Mouse (Mus musculus): Measurements from ENCODE around the gene Gm20605. TPM values are rescaled to one million over a fixed set of nuclear protein-coding genes. Genes with fewer than 3 reads are reported as not detected.
A peak's percentile ranks its signal among the peaks of the same experiment; 100 is the strongest.

Gene Gm20605
- polyA plus RNA-seq, 1 experiment from 2014 or later = 11.6 TPM

DNA sequence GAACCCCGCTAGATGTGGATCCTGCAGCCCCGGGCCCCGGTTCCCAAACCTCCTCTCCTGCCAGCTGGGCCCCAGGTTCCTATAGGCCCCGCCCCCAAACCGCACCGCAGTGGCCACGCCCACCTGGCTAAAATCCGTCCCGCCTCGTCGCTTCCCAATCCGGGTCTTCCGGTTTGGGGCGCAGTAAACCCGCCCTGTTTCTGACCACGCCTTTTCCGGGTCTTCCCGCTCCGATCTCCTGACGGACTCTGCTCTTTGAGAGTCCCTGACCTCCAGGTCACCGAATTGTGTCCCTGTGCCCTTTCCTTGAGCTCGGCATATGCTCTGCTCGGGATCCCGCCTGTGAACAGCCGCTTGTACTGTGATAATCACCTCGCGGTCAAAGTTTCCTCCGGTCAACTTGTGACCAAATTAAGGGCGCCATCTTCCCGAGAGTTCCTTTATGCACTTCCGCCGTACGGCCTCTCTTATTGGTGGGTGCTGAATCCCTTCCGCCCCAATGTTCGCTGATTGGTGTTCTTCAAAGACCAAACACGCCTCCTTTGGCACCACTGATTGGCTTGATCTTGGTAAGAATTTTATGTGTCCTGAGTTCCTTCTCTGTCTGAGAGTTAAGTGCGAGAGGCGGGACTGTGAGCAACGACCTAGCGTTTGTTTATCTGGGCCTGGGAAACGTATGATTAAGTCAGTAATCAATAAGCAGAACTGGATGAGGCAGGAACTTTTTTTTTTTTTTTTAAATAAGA lies 28.2 kb upstream of the Gm20605 start, which contains the start of gene Mospd3:
Gene Mospd3 (minus strand): TSS at position 440 of the 746 bp plus-strand sequence.
- Histone ChIP-seq H3K36me3 (ENCODE audit: insufficient read depth, low read length) (no peaks in the 10 kb centered on the region), H3K4me2 (replicated peaks; ENCODE audit: low read depth, low read length) (peak within 1 kb of the TSS; percentile 93), H3K27me3 (replicated peaks; ENCODE audit: insufficient read depth, low read length) (no peaks in the 10 kb centered on the region), H3K4me1 (ENCODE audit: insufficient read depth, low read depth, low read length) (peaks cover 5% of the 10 kb centered on the region), H3K9ac (replicated peaks; ENCODE audit: low read depth) (peak within 1 kb of the TSS; percentile 70), H3K4me3 (ENCODE audit: low read depth, low read length) (peak within 1 kb of the TSS; percentile 75), H3K9me3 (ENCODE audit: low read length) (no peaks in the 10 kb centered on the region), H3K27ac (ENCODE audit: low read length) (peak within 1 kb of the TSS; percentile 92)
- ATAC-seq (peak; percentile 97), DNase-seq (ENCODE audit: low spot score) (peak; percentile 100)
- TF ChIP-seq EP300 (IDR thresholded peaks at IDR 0.05) (peak; percentile 83; the same call in 1 of the 2 replicates), CTCF (IDR thresholded peaks at IDR 0.05) (no peak)
- under 1% methylated on average over 41 of the region's 41 CpGs for WGBS

DNA sequence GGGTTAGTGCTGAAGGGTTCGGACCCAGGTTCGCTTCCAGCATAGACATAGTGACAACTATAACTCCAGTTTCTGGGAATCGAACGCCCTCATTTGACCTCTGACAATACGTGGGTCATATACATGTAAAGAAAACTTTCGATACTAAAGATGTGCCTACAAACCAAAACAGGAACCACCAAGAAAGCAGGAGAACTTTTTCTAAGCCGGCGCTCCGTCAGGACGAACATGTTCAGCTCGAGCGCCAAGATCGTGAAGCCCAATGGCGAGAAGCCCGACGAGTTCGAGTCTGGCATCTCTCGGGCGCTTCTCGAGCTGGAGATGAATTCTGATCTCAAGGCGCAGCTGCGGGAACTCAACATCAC lies 27.6 kb upstream of the Gm20605 start:
- DNase-seq (ENCODE audit: low spot score) (peak; percentile 53), ATAC-seq (no peak)
- Histone ChIP-seq H3K27me3 (replicated peaks; ENCODE audit: insufficient read depth, low read length) (no peaks in the 10 kb centered on the region), H3K36me3 (ENCODE audit: insufficient read depth, low read length) (no peaks in the 10 kb centered on the region), H3K9ac (replicated peaks; ENCODE audit: low read depth) (0 out of 2 replicates have a peak overlapping the region, but pooled peaks have one; percentile 39), H3K4me1 (ENCODE audit: insufficient read depth, low read depth, low read length) (peaks cover 5% of the 10 kb centered on the region), H3K9me3 (ENCODE audit: low read length) (no peaks in the 10 kb centered on the region), H3K27ac (ENCODE audit: low read length) (peak overlapping the region; percentile 47), H3K4me2 (replicated peaks; ENCODE audit: low read depth, low read length) (peak overlapping the region; percentile 61), H3K4me3 (ENCODE audit: low read depth, low read length) (peak overlapping the region; percentile 75)
- under 1% methylated on average over 22 of the region's 22 CpGs for WGBS
- no peak for TF ChIP-seq EP300 (IDR thresholded peaks at IDR 0.05)
- TF ChIP-seq CTCF (IDR thresholded peaks at IDR 0.05) = no peak

DNA sequence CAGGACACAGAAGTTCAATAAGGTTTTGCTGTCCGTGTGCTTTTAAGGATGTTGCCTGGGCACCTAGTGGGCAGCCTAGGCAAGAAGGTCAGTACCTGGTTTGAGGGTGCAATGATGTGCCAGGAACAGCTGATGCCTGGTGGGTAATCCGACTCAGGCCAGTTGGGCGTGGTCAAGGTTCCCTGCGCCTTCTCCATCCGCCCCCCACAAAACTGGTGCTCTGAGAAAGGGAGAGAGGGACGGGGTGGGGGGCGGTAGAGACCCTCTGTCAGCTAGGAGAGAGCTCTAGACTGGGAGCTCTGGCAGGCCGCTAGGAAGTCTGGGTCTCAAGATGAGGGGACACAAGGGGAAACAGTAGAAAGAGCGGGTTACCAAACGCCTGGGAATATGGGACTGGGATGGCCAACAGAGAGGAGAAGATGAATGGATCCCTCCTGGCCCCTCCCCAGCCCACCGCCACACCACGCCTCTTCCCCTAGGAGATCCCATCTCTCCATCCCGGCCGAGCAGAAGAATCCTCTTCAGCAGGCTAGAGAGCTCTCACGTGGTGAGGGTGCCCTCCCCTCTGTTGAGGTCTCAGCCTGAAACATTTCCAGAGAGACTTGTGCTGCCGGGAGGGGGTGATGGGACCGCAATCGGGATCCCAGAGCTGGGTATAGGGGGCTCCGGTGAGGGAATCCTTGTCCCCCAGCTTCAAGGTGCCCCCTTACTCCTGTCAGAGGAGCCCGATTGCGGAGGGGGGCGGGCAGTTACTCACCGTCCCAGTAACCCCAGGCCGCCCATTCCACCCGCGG lies 20.9 kb upstream of the Gm20605 start:
- TF ChIP-seq EP300 (IDR thresholded peaks at IDR 0.05) (no peak), CTCF (IDR thresholded peaks at IDR 0.05) (no peak)
- H3K4me3 ChIP-seq (ENCODE audit: low read depth, low read length) = no peak overlapping the region
- WGBS = 33% methylated on average over 25 of the region's 26 CpGs

DNA sequence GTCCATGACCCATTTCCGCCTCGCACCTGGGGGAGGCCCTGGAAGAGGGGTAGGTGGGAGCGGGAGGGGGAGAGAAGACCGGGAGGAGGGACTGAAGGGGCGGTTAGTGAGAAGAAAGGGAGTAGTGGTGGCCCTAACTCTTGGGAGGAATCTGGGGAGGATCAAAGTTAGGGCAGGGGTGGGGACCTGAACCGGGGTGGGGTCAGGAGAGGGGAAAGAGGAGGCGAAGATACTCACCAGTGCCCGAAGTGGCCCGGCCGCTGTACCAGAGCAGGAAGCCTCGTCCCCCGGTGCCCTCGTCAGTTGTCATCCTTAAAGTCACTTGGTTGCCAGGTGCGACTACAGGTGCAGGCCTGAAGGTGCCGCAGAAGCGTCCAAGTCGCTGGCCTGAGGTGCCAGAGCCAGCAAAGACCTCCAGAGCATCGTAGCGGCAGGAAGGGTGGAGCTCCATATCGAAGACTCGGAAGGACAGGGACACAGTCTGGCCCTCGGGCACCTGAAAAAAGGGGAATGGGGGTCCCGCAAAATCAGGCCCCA lies 20.3 kb upstream of the Gm20605 start:
- H3K36me3 ChIP-seq (ENCODE audit: insufficient read depth, low read length) = no peaks in the 10 kb centered on the region
- 29% methylated on average over 22 of the region's 23 CpGs for WGBS
- H3K27me3 ChIP-seq (replicated peaks; ENCODE audit: insufficient read depth, low read length) = no peaks in the 10 kb centered on the region
- DNase-seq (ENCODE audit: low spot score) (peak; percentile 32), ATAC-seq (no peak)
- H3K9me3 ChIP-seq (ENCODE audit: low read length) = no peaks in the 10 kb centered on the region
- H3K27ac ChIP-seq (ENCODE audit: low read length) = no peak overlapping the region
- H3K4me2 ChIP-seq (replicated peaks; ENCODE audit: low read depth, low read length) = peak overlapping the region; percentile 46
- TF ChIP-seq EP300 (IDR thresholded peaks at IDR 0.05) = no peak
- peak; percentile 45 for TF ChIP-seq CTCF (IDR thresholded peaks at IDR 0.05)
- no peak overlapping the region for H3K4me3 ChIP-seq (ENCODE audit: low read depth, low read length)
- H3K9ac ChIP-seq (replicated peaks; ENCODE audit: low read depth) = 0 out of 2 replicates have a peak overlapping the region, but pooled peaks have one; percentile 26
- H3K4me1 ChIP-seq (ENCODE audit: insufficient read depth, low read depth, low read length) = peaks cover 24% of the 10 kb centered on the region; the same call in 1 of the 2 replicates

More for the DNA sequence above, 20.9 kb upstream of the Gm20605 start:
- peak overlapping the region; percentile 46 for H3K4me2 ChIP-seq (replicated peaks; ENCODE audit: low read depth, low read length)
- ATAC-seq (no peak), DNase-seq (ENCODE audit: low spot score) (no peak)
- H3K27me3 ChIP-seq (replicated peaks; ENCODE audit: insufficient read depth, low read length) = no peaks in the 10 kb centered on the region
- 0 out of 2 replicates have a peak overlapping the region, but pooled peaks have one; percentile 26 for H3K9ac ChIP-seq (replicated peaks; ENCODE audit: low read depth)
- H3K27ac ChIP-seq (ENCODE audit: low read length) = no peak overlapping the region
- H3K9me3 ChIP-seq (ENCODE audit: low read length) = no peaks in the 10 kb centered on the region
- H3K4me1 ChIP-seq (ENCODE audit: insufficient read depth, low read depth, low read length) = peaks cover 24% of the 10 kb centered on the region; the same call in 1 of the 2 replicates
- no peaks in the 10 kb centered on the region for H3K36me3 ChIP-seq (ENCODE audit: insufficient read depth, low read length)

DNA sequence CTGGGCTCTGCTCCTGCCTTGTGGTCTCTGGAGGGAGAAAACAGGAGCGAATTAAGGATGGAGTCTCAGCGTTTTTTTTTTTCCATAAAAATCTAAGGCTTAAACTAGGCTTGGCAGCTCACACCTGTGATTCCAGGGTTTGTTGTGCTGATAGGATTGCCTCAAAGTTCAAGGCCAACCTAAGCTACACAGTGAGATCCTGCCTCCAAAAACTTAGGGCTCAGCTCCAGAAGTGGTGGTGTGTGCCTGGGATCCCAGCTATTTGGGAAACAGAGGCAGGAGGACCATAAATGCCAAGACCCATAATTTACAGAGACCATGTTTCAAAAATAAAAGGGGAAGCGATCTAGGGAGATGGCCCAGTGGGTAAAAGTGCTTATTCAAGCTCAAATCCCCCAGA lies 19.7 kb upstream of the Gm20605 start:
- TF ChIP-seq EP300 (IDR thresholded peaks at IDR 0.05) (no peak), CTCF (IDR thresholded peaks at IDR 0.05) (no peak)
- peaks cover 24% of the 10 kb centered on the region; the same call in 1 of the 2 replicates for H3K4me1 ChIP-seq (ENCODE audit: insufficient read depth, low read depth, low read length)
- whole genome bisulfite sequencing = 76% methylated on average over 3 of the region's 3 CpGs
- ATAC-seq = no peak
- no peaks in the 10 kb centered on the region for H3K9me3 ChIP-seq (ENCODE audit: low read length)
- H3K9ac ChIP-seq (replicated peaks; ENCODE audit: low read depth) = no peak overlapping the region
- H3K27ac ChIP-seq (ENCODE audit: low read length) = no peak overlapping the region
- H3K27me3 ChIP-seq (replicated peaks; ENCODE audit: insufficient read depth, low read length) = no peaks in the 10 kb centered on the region
- H3K36me3 ChIP-seq (ENCODE audit: insufficient read depth, low read length) = no peaks in the 10 kb centered on the region
- no peak for DNase-seq (ENCODE audit: low spot score)
- H3K4me2 ChIP-seq (replicated peaks; ENCODE audit: low read depth, low read length) = no peak overlapping the region
- no peak overlapping the region for H3K4me3 ChIP-seq (ENCODE audit: low read depth, low read length)

DNA sequence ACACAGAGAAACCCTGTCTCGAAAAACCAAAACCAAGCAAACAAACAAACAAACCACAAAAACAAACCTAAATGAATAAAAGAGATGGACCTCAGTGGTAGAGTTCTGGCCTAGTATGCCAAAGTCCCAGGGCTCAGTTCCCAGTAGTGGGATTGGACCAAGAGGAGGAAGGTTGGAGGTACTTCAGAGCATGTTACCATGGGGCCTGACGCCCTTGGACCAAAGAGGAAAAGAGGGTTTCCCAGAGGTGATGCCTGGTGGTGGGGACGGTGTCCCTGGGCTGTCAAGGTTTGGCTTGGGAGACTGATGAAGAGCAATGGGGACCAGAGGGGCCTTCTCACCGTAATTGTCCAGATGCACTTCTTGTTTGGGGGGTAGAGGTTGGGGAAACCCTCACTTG lies 18.9 kb upstream of the Gm20605 start:
- 48% methylated on average over 4 of the region's 4 CpGs for WGBS
- H3K27me3 ChIP-seq (replicated peaks; ENCODE audit: insufficient read depth, low read length) = no peaks in the 10 kb centered on the region
- TF ChIP-seq EP300 (IDR thresholded peaks at IDR 0.05) (no peak), CTCF (IDR thresholded peaks at IDR 0.05) (no peak)
- H3K4me2 ChIP-seq (replicated peaks; ENCODE audit: low read depth, low read length) = peak overlapping the region; percentile 42
- DNase-seq (ENCODE audit: low spot score) = no peak
- peak overlapping the region; percentile 84; the same call in 1 of the 2 replicates for H3K27ac ChIP-seq (ENCODE audit: low read length)
- ATAC-seq = no peak
- H3K9me3 ChIP-seq (ENCODE audit: low read length) = no peaks in the 10 kb centered on the region
- H3K9ac ChIP-seq (replicated peaks; ENCODE audit: low read depth) = no peak overlapping the region; the same call in 1 of the 2 replicates
- H3K36me3 ChIP-seq (ENCODE audit: insufficient read depth, low read length) = no peaks in the 10 kb centered on the region
- H3K4me1 ChIP-seq (ENCODE audit: insufficient read depth, low read depth, low read length) = peaks cover 24% of the 10 kb centered on the region; the same call in 1 of the 2 replicates
- H3K4me3 ChIP-seq (ENCODE audit: low read depth, low read length) = 0 out of 2 replicates have a peak overlapping the region, but pooled peaks have one; percentile 20
